Mouse (Mus musculus): Measurements from ENCODE around the gene Stap2.

Stap2 gene

DNA sequence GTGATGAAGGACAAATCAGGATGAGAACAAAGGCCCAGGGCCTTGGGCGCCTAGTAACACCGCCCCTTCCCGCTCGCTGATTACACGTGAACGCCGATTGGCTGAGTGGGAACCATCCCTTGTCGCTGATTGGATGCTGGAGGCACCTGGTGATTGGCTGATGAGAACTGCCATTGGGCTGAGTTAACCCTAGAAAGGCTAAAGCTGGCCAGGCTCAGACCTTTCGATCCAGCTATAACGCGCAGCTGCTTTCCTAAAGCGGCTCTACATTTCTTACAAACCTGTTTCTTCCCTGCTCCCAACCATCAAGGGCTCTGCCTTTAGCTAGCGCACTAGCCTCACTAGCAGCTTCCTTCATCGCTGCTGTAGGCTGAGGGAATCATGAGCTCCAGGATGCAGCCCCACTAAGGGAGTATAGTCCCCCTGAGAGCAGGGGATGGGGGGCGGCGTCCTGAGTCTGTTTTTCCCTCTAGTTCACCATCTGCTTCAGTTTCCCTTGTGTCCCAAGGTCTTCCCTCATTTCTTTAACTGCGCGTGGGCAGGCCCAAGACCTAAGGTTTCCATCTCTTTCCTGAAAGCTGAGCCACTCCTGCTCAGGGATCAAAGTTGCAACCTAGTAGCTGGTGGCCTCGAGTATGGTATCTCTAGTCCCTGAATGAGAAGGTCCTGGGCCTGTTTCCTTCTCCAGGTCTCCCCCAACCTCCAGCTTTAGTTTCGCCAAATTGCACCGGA lies 3.1 kb upstream of the Stap2 start:
- in situ Hi-C loops (cut with MboI; ENCODE audit: low sequenced_read_pairs): no loop called here

DNA sequence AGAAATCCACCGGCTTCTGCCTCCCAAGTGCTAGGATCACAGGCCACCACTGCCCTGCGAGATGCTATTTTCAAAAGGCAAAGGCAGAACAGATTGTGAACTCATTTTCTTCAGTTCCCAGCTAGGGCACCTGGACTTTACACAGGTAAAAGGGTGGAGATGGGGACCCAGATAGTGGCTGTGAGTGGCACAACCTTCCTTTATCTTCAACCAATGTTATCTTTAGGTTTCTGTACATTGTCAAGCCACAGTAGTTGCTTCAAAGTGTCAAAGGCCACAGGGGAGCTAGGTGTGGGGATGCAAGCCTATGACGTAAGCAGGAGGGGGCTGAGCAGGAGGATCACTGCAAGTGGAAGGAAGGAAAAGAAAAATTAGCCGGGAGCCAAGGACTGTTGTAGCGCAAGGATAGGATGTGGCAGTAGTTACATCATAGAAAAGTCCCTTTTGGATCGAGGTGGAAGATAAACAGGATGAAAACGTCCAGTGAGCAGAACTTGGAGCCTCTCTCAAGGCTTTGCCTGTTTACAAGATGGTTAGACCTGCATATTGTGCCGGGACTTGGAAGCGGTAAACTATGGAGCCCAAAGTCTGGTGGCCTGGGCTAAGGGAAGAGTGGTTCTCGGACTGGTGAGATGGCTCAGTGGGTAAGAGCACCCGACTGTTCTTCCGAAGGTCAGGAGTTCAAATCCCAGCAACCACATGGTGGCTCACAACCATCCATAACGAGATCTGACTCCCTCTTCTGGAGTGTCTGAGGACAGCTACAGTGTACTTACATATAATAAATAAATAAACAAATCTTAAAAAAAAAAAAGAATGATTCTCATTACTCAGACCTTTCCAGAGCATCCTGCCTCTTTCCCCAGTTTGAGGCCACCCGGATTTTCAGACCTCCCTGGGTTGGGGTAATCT lies 2.3 kb upstream of the Stap2 start:
- in situ Hi-C loops (cut with MboI; ENCODE audit: low sequenced_read_pairs): no loop called here

DNA sequence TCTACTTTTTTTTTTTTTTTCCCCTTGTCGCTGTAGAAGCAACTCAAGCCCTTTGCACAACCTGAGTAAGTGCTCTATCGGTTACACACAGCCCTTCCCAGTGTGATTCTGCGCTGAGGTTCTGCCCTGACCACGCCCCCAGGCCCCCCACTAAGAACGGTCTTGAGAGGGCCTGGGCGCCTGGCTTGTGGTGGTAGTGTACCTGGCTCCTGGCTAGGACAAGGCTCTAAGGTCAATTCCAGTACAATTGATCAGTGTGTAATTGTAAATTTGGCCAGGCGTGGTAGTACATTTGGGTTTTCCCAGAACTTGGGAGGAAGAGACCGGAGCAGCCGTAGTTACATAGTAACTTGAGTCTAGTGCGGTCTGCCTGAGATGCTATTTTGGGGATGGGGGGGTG lies 1.6 kb upstream of the Stap2 start:
- in situ Hi-C loops (cut with MboI; ENCODE audit: low sequenced_read_pairs): no loop called here

DNA sequence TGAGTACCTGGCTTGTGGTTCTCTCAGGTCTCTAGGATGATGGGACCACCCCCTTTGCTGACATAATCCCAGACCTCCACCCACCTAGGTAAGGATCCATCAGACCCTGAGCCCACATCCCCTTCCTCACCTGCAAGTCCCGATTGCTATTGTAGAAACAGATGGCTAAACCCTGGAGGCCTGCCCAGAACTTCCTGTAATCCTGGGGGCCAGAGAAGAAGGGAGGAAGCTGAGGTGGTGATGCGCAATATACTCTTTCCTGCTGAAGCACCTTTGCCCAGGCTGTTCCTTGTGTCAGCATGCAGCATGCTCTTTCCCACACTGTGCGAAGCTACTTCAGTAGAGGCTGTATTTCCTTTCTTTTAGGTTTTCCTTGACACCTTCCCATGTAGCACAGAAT lies 2.4 kb downstream of the Stap2 start:
- in situ Hi-C loops (cut with MboI; ENCODE audit: low sequenced_read_pairs): no loop called here

DNA sequence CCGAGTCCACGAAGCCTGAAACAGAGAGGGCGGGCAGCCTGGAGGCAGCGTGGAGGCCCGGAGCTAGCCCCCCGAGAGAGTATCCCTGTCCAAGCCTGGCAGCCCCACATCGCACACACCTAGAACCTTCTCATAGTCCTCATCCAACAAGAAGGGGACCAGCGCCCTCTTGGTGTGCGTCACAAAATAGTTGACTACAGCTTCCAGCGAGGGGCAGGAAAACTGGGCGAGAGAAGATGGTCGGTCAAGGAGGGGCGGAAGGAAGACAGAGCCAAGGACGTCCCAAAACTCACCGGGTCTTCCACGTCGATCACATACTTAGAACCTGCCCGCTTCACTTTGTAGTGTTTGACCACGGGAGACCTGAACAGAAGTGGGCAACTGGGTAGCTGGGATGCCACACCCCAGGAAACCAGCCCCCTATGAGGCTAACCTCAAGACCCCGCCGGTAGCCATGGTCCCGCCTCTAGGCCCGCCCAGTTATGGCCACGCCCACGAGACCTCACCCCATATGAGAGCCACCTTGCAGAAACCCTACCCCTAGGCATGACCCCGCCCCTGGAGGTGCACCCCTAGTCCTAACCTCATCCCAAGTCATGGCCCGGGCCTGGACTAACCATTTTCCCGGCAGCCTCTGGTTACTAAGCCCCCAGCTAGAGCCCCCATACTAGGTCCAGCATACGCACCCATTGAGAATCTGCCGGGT lies 5.4 kb downstream of the Stap2 start:
- in situ Hi-C loops (cut with MboI; ENCODE audit: low sequenced_read_pairs): no loop called here

DNA sequence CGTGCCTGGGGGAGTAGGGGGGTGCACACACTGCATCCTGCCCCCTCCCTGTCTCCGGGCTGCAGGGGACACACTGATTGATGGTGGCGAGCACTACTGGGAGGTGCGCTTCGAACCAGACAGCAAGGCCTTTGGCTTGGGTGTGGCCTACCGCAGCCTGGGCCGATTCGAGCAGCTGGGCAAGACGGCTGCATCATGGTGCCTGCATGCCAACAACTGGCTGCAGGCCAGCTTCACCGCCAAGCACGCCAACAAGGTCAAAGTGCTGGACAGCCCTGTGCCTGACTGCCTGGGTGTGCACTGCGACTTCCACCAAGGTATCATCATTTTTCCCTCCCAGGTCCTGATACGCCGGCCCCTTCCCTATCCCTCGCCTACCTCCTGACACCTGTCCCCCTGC lies 9.4 kb downstream of the Stap2 start:
- in situ Hi-C loops (cut with MboI; ENCODE audit: low sequenced_read_pairs): no loop called here

DNA sequence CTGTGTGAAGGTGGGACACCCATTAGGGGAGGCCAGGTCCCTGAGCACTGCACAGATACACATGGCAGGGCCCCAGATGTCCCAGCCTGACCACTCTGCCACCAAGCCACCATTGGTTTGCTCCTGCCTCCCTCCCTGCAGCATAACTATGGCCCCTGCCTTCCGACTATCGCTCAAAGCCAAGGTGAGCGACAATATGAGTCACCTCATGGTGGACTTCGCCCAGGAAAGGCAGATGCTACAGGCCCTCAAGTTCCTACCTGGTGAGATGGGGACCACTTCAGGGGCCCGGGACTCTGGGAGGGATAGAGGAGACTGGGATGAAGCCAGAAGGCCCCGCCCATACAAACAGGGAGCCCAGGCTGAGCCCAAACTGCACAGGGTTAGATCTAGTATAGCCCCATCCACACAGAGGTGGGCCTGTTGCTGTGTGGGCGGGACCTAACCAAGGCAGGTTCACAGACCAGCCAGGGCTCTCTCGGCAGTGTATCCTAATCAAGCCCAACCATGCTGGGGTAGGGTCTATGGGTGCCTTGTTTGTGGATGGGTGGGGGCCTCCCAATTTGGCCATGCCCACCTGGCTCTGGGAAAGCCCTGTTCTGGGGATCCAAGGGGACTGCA lies 15.0 kb downstream of the Stap2 start:
- in situ Hi-C loops (cut with MboI; ENCODE audit: low sequenced_read_pairs): no loop called here

DNA sequence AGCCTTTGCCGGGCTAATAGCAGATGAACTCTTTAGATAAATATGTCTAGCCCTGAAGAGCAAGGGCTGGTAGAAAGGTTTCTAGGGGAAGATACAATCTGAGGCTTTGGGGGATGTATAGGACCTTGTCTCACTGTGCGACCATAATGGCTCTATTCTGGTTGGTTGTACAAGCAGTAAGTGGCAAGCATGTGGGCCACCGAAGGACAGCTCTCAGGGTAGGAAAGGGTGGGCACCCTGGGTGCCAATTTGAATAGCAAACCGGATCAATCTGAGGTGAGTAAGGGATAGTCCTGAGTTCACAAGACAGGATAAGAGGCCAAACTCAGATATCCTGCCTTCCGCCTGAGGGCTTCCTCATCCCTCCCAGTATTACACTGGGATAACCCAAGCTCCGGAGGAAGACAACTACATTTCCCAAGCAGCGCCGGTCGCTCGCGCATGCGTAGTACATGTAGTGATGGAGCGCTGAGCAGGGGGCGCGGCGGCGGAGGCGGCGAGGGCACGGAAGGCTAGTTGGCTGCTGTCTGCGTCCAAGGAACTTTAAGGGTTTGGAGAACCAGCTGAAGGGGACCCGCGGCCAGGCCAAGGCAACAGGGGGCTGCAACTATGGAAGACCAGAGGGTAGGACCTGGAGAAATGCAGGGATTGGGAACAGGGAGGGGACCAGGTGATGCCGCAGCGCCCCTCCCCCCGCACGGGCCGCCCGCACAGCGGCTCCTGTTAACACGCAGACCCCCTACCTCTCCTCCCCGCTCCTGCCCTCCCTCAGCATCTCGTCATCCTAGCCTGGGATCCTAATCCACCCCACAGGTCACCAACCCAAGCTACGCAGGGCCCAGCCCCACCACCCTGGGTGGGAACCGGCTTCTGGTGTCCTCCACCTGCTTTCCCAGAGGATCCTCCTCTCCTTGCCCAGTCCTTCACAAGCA lies 19.1 kb downstream of the Stap2 start, which contains the start of gene Fsd1:
Gene Fsd1 (plus strand): TSS at position 480 of the 932 bp plus-strand sequence.
- in situ Hi-C loops (cut with MboI; ENCODE audit: low sequenced_read_pairs): no loop called here

DNA sequence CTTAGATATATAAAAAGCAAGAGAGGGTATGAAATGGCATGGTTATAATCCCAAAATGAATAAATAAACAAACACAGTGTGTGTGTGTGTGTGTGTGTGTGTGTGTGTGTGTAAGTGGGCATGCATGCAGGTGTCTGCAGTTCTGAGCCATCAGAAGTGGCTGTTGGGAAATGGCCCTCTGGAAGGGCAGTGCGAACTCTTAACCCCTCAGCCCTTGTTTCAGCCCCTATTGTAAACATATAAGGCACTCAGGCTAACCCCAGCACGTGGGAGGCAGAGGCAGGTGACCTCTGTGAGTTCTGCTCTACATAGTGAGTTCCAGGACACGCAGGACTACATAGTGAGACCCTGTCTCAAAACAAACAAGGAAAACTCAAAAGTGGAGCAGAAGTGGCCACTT lies 28.1 kb downstream of the Stap2 start:
- in situ Hi-C loops (cut with MboI; ENCODE audit: low sequenced_read_pairs): no loop called here

DNA sequence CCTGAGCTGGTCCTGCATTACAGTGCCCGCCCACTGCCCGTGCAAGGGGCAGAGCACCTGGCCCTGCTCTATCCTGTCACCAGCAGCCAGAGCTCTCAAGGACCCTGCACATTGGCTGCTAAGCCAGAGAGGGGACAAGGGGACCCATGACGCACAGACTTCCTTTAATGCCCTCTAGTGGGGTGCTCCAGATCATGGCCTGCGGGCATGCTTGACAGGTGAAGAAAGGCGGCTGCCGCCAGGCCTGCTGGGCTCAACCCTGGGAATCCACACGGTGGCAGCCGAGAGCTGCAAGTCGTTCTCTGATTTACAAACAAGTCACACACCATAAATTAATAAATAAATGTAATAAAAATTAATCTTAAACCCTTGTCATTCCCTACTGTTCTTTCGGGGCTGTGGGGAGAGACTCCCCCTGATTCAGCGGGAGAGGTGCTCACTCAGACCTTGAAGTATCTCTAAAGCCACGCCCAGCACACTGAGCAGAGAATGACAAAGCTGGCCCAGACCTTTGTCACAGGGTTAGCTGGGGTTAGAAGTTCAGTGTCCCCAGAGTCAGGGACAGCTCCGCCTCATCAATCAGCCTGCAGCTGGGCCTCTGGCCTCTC lies 29.0 kb downstream of the Stap2 start:
- in situ Hi-C loops (cut with MboI; ENCODE audit: low sequenced_read_pairs): no loop called here

DNA sequence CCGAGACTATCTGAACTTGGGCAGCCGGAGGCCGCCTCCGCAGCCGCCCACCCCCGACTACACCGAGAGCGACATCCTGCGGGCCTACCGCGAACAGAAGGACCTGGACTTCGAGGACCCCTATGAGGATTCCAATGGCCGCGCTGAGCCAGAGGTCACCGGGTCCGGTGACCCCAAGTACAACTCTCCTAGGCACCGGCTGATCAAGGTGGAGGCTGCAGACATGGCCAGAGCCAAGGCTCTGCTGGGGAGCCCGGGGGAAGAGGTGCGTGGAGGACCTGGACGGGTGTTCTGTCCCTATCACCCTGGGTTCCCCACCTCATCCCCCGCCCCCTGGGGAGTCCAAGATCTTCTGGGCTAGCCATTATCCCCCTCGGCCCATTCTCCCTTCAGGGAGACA lies 33.9 kb downstream of the Stap2 start:
- in situ Hi-C loops (cut with MboI; ENCODE audit: low sequenced_read_pairs): no loop called here

DNA sequence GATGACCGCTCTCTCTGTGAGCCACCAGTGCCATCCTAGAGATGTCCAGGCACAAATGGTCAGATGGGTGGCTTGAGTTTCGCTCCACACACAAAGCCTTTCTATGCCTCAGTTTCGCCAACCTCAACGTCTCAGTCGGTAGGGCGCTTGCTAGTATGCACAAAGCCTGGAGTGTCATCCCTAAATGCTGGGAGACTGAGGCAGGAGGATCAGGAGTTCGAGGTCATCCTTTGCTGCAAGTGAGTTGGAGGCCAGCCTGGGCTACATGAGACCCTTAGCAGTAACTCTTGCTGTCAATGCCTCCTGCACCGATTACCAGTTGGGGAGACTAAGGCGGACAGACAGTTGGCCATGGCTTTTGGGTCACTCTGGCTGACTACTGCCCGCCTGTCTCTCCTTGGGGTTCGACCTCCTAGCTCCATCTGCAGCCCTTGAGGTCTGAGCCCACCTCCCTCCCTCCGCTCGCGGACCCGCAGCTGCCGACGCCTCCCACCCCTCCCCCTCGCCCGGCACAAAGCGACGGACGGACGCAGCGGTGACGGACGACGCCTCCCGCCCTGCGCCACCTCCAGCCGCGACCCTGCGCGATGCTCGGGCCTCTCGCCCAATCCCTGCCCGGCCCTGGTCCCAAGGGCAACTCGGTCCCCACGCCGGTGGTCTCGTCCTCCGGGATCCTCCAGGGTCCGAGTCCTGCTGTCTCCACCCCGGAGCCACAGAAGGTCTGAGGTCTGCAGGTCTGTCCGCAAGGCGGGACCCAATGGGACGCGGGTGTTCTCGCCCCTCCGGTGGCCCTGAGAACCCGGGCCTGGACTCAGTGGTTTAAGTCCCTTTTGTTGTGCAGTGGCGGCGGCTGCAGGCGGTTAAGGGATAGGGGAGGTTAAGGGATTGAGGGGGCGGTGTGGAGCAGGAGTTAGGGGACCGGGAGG lies 35.2 kb downstream of the Stap2 start, which contains the start of gene Shd:
Gene Shd (plus strand): TSS at position 502 of the 926 bp plus-strand sequence.
- in situ Hi-C loops (cut with MboI; ENCODE audit: low sequenced_read_pairs): no loop called here

DNA sequence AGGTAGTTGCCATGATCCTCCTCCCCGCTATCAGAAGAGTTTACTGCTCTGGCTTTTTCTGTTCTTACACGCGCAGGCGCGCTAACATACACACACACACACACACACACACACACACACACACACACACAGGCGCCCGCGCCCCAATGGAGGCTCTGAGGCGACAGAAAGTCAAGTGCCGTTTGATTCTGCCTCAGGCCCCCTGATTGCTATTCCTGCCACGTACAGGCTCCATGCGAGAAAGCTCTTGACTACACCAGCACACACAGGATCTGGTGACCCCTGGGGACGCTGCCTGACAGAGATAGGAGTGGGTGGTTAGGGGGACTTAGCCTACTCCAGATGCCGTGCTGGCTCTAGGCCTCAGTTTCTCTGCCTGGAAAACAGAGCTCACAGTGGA lies 35.8 kb downstream of the Stap2 start:
- in situ Hi-C loops (cut with MboI; ENCODE audit: low sequenced_read_pairs): no loop called here

DNA sequence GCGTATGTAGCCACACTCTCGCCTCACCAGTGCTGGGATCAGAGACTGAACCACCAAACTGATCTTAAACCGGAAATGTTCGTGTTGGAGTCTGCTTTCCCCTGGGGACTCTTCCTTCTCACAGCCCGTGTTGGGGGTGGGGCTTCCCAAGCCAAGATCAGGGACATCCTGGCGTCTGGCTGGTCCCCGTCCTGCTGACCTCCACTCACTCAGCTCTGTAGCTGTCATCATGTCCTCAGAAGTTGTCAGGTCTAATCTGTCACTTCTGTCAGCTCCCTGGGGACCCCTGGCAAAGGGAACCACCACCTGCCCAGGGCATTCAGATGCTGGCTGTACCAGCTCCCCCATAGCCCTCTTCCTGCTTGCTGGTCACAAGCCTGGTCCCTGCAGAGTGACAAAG lies 37.2 kb downstream of the Stap2 start:
- in situ Hi-C loops (cut with MboI; ENCODE audit: low sequenced_read_pairs): no loop called here

DNA sequence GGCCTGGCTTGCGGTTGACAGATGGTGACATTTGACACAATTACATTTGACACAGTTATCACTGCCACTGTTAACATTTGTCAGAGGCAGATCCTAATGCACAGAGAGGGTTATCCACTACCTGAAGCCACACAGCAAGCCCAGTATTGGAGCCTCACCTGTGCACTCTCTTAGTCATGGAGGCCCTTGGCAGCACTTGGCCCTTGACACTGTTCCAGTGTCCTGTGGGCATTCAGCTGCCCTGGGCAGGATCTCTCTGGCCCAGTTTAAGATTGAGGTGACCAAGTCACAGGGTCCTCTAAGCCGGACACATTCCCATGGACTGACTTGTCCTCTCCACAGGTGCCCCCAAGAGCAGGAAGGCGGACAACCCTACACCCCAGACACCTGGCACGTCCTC lies 38.2 kb downstream of the Stap2 start:
- in situ Hi-C loops (cut with MboI; ENCODE audit: low sequenced_read_pairs): no loop called here

DNA sequence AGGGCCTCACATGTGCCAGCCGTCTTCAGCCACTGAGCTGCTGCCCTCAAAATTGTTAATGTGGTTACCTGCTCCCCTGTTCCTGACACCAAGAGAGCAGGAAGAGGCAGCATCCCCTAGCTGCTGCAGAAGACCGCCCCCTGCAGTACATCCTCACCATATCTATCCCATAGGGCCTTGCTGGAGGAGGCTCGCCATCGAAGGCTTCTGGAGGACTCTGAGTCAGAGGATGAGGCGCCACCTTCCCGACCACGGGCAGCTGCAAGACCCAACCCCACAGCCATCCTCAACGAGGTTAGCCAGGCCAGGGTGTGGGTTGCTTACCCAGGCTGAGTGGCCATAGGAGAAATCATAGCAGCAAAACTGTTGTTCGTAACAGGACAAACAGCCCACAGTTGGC lies 40.4 kb downstream of the Stap2 start:
- in situ Hi-C loops (cut with MboI; ENCODE audit: low sequenced_read_pairs): no loop called here

DNA sequence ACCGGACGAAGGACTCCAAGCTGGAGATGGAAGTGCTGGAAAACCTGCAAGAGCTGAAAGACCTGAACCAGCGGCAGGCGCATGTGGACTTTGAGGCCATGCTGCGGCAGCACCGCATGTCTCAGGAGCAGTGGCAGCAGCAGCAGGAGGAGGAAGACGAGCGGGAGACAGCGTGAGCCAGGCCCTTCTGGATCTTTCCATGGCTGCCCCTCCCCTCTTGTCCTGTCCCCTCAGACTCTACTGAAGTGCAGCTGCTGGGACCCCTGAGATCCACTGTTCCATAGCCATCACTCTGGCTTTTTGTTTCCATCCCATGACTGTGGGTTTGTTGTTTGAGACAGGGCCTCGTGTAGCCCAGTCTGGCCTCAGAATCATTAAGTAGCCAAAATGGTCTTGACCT lies 40.9 kb downstream of the Stap2 start:
- in situ Hi-C loops (cut with MboI; ENCODE audit: low sequenced_read_pairs): no loop called here

DNA sequence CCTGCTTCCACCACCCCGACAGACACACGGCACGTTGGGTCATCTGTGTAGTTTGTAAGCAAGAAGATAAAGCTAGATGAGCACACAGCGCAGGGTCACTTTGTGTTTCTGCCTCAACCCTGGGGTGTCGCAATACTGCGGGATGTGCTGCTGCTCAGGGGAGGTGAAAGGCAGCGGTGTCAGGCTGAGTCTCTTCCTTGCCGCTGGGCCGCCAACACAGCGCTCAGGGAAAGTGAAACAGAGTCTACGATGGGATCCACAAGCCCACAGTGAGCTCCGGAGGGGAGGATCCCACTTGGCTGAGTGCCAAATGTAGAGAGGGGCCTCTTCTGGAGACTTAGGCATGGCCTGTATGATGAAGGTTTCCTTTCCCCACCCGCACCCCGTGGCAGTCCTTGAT lies 42.2 kb downstream of the Stap2 start:
- in situ Hi-C loops (cut with MboI; ENCODE audit: low sequenced_read_pairs): no loop called here

All from CH12F3 (cell line).